Mouse (Mus musculus) midbrain, postnatal 0 days (tissue): ENCODE measurements around the gene Nqo1. TPM values are rescaled to one million over a fixed set of nuclear protein-coding genes. Genes with fewer than 3 reads are reported as not detected.

Source experiments
- ATAC-seq: fragments of 200-750 bp; cut with Nextera tagmentation; 2 replicates; pipeline ENCODE4 v1.8.0; 2017; ENCODE audit warnings: moderate number of reproducible peaks, mild to moderate bottlenecking, moderate TSS enrichment, moderate library complexity; ENCODE audit not compliant: low FRiP score
- DNase-seq: peaks from one replicate; pipeline ENCODE4 v3.0.0-alpha.2; 2015; ENCODE audit warnings: low spot score
- H3K27ac ChIP-seq: fragments of 300-500 bp; sonication (generic); 2 replicates; pipeline ENCODE4 v1.5.1; 2014; ENCODE audit warnings: low read depth, mild to moderate bottlenecking, low read length, mixed read lengths
- H3K27me3 ChIP-seq: fragments of 300-500 bp; sonication (generic); 2 replicates; pipeline ENCODE4 v1.6.1; 2014; ENCODE audit warnings: low read length, control low read depth, mixed read lengths; ENCODE audit not compliant: insufficient read depth
- H3K36me3 ChIP-seq: fragments of 300-500 bp; sonication (generic); 2 replicates; pipeline ENCODE4 v1.6.1; 2014; ENCODE audit warnings: low read length, control low read depth, mixed read lengths; ENCODE audit not compliant: insufficient read depth
- H3K4me1 ChIP-seq: fragments of 300-500 bp; sonication (generic); 2 replicates; pipeline ENCODE4 v1.6.1; 2014; ENCODE audit warnings: mild to moderate bottlenecking, control low read depth, antibody characterized with exemption, low read length, mixed read lengths; ENCODE audit not compliant: insufficient read depth
- H3K4me2 ChIP-seq: fragments of 300-500 bp; sonication (generic); 2 replicates; pipeline ENCODE4 v1.6.1; 2014; ENCODE audit warnings: low read depth, mild to moderate bottlenecking, low read length, mixed read lengths; ENCODE audit not compliant: poor library complexity, severe bottlenecking
- H3K4me3 ChIP-seq: fragments of 300-500 bp; sonication (generic); 2 replicates; pipeline ENCODE4 v1.5.1; 2014; ENCODE audit warnings: low read depth, mild to moderate bottlenecking, low read length, moderate library complexity
- H3K9ac ChIP-seq: fragments of 300-500 bp; sonication (generic); replicated peaks from 2 replicates; pipeline ENCODE4 v1.6.1; 2014; ENCODE audit warnings: mild to moderate bottlenecking, low read length, moderate library complexity, mixed read lengths; ENCODE audit not compliant: poor library complexity, severe bottlenecking
- H3K9me3 ChIP-seq: fragments of 300-500 bp; sonication (generic); 2 replicates; pipeline ENCODE4 v1.6.1; 2016; ENCODE audit warnings: low read length, control low read depth
- CTCF ChIP-seq: IDR thresholded peaks from 2 replicates; pipeline ENCODE4 v1.5.1; 2016; ENCODE audit warnings: antibody characterized with exemption, mild to moderate bottlenecking
- WGBS: fragments of 180-500 bp; shearing (Covaris S2); extraction: QIAGEN DNeasy Blood & Tissue Kit; methylation state at CpG from one replicate; pipeline ENCODE4 v1.1.7; 2014; 5-methylcytosine and 5-hydroxymethylcytosine counted together
- polyA plus RNA-seq: library from polyadenylated mRNA; unstranded; fragments of >200 nt; fragmentation: Nextera tagmentation; extraction: Ambion mirVana; gene quantifications from 2 replicates; pipeline ENCODE4 v1.2.1, GENCODE M21; 2015
- total RNA-seq: library from RNA; depleted of rRNA; stranded (reverse); fragments of >200 nt; gene quantifications from 2 replicates; pipeline ENCODE4 v1.2.3, GENCODE M21; 2014

Gene Nqo1
- total and polyA plus RNA-seq, 2 experiments from 2014 or later = 12.5 to 15.7 TPM

DNA sequence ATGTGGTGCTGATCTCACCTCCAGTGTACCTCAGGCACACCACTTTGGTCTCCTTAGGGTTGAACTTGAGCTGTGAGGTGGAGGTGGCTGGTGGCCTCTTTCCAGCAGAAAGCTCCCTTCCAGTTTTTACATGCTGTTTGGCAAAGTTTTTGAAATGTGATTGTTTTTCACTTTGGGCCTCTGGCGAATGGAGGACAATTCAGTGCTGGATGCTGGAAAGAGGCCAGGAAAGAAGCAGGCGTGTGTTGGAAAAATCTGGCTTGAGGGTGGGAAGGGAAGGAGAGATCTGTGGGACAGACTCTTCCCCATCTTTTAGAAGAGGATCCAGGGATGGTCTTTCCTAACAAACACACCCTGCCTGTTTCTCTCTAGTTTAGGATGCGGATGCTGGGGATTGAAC, 41.6 kb upstream of the Nqo1 start:
- ATAC-seq (no peak), DNase-seq (no peak)
- 80% methylated on average over 3 of the region's 3 CpGs for WGBS
- no peaks in the 10 kb centered on the region for H3K36me3 ChIP-seq
- no peak overlapping the region for H3K9ac ChIP-seq
- no peak overlapping the region for H3K4me2 ChIP-seq
- H3K4me1 ChIP-seq = no peaks in the 10 kb centered on the region
- no peaks in the 10 kb centered on the region for H3K9me3 ChIP-seq
- H3K27me3 ChIP-seq = no peaks in the 10 kb centered on the region
- no peak overlapping the region for H3K4me3 ChIP-seq
- no peak for TF ChIP-seq CTCF
- H3K27ac ChIP-seq = no peak overlapping the region

DNA sequence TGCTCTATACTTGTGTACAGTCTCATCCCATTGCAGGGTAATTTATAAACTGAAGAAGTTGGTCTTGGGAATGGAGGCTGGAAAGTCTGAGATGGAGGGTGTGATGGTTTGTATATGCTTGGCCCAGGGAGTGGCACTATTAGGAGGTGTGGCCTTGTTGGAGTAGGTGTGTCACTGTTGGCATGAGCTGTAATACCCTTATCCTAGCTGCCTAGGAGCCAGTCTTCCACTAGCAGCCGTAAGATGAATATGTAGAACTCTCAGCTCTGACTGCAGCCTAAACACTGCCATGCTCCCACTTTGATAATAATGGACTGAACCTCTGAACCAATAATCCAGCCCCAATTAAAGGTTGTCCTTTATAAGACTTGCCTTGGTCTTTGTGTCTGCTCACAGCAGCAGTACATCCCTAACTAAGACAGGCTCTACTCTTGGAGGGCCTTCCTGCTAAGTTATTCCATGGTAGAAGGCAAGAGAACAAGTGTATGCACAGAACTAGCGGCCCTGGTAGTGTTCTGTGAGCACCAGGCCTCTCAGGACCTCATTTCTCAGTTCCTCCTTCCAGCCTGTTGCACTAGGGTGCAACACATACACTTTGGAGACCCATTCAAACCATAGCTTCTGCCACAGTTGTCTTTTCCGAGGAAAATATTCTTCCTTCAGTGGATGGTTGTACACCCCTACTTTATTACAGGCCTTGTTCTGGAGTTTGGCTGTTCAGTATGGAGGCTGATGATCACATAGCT, 37.0 kb upstream of the Nqo1 start:
- H3K4me2 ChIP-seq = no peak overlapping the region
- no peak overlapping the region for H3K9ac ChIP-seq
- H3K27ac ChIP-seq = no peak overlapping the region
- no peaks in the 10 kb centered on the region for H3K9me3 ChIP-seq
- 96% methylated on average over 3 of the region's 3 CpGs for WGBS
- ATAC-seq (no peak), DNase-seq (no peak)
- no peak for TF ChIP-seq CTCF
- no peaks in the 10 kb centered on the region for H3K36me3 ChIP-seq
- H3K27me3 ChIP-seq = no peaks in the 10 kb centered on the region
- peaks cover 4% of the 10 kb centered on the region; the same call in 1 of the 2 replicates for H3K4me1 ChIP-seq
- no peak overlapping the region for H3K4me3 ChIP-seq

DNA sequence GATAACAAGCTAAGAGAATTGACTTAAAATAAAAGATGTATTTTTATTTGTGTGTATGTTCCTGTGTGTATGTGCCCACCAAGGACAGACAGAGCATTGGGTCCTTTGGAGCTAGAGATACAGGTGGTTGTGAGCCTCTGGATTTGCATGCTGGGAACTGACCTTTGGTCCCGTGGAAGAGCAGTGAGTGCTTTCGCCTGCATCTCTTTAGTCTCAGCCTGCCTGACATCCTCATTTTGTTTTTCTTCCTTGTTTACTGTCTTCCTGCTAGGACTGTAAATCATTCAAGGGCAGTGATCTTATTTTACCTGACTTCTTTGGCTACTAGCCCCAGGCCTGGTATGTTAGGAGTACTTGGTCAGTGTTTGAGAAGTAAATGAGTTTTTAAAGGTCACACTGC, 34.7 kb upstream of the Nqo1 start:
- TF ChIP-seq CTCF = no peak
- Histone ChIP-seq H3K27me3 (no peaks in the 10 kb centered on the region), H3K4me3 (no peak overlapping the region), H3K36me3 (no peaks in the 10 kb centered on the region), H3K27ac (no peak overlapping the region), H3K4me1 (peaks cover 4% of the 10 kb centered on the region; the same call in 1 of the 2 replicates), H3K9me3 (no peaks in the 10 kb centered on the region), H3K9ac (no peak overlapping the region), H3K4me2 (peak overlapping the region; percentile 59; the same call in 1 of the 2 replicates)
- 70% methylated on average over 2 of the region's 2 CpGs for WGBS
- ATAC-seq = no peak
- no peak for DNase-seq

DNA sequence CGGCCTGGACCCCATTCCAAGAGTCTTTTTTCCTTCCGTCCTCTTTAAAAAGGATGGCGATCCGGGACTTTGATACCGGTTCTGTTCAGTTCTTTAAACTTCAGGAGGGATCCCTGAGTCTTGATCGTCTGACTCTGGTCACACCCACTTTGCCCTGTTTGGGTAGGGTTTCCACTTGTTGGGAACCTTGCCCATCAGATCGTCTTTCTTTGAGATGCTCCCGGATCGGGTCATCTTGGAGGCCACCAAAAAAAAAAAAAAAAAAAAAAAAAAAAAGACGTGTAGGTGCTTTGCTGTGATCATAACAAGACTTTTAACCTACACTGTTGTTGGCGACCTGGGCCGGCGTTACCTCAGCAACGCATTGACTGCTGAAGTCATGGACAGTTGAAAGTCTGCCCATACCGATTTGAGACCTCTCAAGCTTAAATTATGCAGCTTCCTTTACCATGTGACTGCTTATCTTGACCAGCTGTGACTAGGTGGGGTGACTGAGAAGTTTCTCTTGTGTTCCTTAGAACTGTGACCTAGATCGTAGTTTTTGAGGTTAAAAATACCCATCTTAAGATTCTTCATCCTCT, 33.9 kb upstream of the Nqo1 start:
- peak; percentile 4 for DNase-seq

DNA sequence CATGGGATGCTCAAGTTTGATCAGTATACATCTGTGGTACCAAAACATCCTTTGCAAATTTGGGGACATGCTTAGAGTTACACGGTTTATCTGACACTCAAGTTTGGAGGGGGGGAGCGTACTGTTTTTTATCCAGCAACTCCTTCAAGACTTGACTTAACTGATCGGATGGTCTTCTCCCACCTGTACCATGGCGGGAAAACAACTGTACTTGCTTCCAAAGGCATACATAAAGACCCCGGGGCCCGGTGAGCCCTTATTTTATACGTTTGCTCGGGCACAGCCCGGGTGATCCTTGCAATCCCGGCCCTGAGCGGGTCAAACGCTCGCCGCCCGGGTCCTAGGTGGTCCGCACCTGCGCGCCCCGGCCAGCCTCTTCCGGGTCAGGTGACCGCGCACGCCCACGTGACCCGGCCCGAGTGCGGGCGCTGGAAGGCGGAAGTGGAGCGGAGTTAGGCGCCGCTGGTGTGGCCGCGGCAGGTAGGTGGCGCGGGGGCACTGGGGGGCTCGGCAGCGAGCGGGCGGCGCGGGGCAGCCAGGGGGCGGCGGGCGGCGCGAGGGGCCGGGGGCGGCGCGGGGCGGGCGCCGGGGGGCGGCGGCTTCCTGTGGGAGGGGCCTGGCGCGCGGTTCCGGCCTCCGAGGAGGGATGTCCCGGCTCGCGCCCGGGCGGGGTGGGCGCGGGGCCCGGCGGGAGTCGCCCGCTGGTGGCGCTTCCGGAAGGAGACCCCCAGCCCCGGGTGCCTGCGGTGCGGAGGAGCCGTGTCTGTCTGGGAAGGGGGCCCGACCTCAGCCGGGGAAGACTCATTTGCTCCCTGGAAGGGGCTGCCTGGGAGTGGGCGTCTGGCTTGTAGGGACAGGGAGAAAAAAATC, 33.2 kb upstream of the Nqo1 start, which contains the start of gene Wwp2:
Gene Wwp2, plus strand, starts transcription at position 404 of the 870 bp plus-strand sequence.
- H3K4me1 ChIP-seq = peaks cover 4% of the 10 kb centered on the region; the same call in 1 of the 2 replicates
- TF ChIP-seq CTCF = peak; percentile 21; the same call in 1 of the 2 replicates
- ATAC-seq (peak; percentile 91), DNase-seq (peak; percentile 66)
- H3K4me3 ChIP-seq = peak within 1 kb of the TSS; percentile 87
- no peaks in the 10 kb centered on the region for H3K27me3 ChIP-seq
- no peaks in the 10 kb centered on the region for H3K9me3 ChIP-seq
- H3K36me3 ChIP-seq = no peaks in the 10 kb centered on the region
- H3K9ac ChIP-seq = peak within 1 kb of the TSS; percentile 86
- H3K4me2 ChIP-seq = peak within 1 kb of the TSS; percentile 59
- peak within 1 kb of the TSS; percentile 78 for H3K27ac ChIP-seq
- under 1% methylated on average over 38 of the region's 81 CpGs for WGBS

More for the DNA sequence above, 33.9 kb upstream of the Nqo1 start:
- peak overlapping the region; percentile 87 for H3K4me3 ChIP-seq
- H3K9me3 ChIP-seq = no peaks in the 10 kb centered on the region
- H3K27ac ChIP-seq = peak overlapping the region; percentile 78
- TF ChIP-seq CTCF = no peak
- H3K36me3 ChIP-seq = no peaks in the 10 kb centered on the region
- H3K9ac ChIP-seq = peak overlapping the region; percentile 86
- H3K4me2 ChIP-seq = peak overlapping the region; percentile 59
- no peak for ATAC-seq
- 7% methylated on average over 16 of the region's 16 CpGs for WGBS
- H3K4me1 ChIP-seq = peaks cover 4% of the 10 kb centered on the region; the same call in 1 of the 2 replicates
- no peaks in the 10 kb centered on the region for H3K27me3 ChIP-seq
